Mouse (Mus musculus): ENCODE results near the gene Fbxo48.

DNA sequence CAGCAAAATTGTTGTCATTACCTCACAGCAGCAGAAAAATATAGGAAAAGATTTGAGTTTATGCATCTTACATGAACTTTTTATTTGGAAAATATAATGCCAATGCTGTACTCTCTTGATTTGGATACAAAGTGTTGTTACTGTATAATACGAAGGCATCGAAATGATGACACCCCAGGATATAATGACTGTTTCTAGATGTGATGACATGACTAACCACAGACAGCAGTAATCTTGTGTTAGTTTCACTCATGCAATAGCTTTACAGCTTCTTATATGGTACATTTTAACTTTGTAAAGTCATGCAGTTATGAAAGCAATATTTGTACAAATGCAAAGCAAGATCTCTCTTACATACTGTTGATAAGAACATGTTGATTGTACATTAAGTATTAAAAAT lies 33.7 kb upstream of the Fbxo48 start:
- TF ChIP-seq CTCF (IDR thresholded peaks at IDR 0.05; ENCODE audit: borderline replicate concordance, control insufficient read depth, extremely low read depth, insufficient read depth, low read length, poor library complexity): no peak
- TF ChIP-seq POLR2A (IDR thresholded peaks at IDR 0.05; ENCODE audit: control insufficient read depth, extremely low read depth, insufficient read depth, low read length, poor library complexity): no peak

All from thymus, adult 2 months (tissue).